Mouse (Mus musculus) liver, embryonic 15.5 days (tissue): ENCODE results near the gene Tex14. TPM values are rescaled to one million over a fixed set of nuclear protein-coding genes. Genes with fewer than 3 reads are reported as not detected.

Experiments used
- ATAC-seq: fragments of 200-750 bp; cut with Nextera tagmentation; 2 replicates; pipeline ENCODE4 v1.8.0; 2017; ENCODE audit warnings: moderate number of reproducible peaks, mild to moderate bottlenecking, moderate library complexity; ENCODE audit not compliant: insufficient read depth
- H3K27ac ChIP-seq: fragments of 300-500 bp; sonication (generic); replicated peaks from 2 replicates; pipeline ENCODE4 v1.5.1; 2015; ENCODE audit warnings: mild to moderate bottlenecking, inconsistent platforms
- H3K27me3 ChIP-seq: fragments of 300-500 bp; sonication (generic); 2 replicates; pipeline ENCODE4 v1.6.1; 2015; ENCODE audit warnings: mild to moderate bottlenecking, inconsistent platforms
- H3K36me3 ChIP-seq: fragments of 300-500 bp; sonication (generic); replicated peaks from 2 replicates; pipeline ENCODE4 v1.6.1; 2015; ENCODE audit warnings: moderate library complexity, mild to moderate bottlenecking, inconsistent platforms
- H3K4me1 ChIP-seq: fragments of 300-500 bp; sonication (generic); replicated peaks from 2 replicates; pipeline ENCODE4 v1.6.1; 2015; ENCODE audit warnings: inconsistent platforms
- H3K4me2 ChIP-seq: fragments of 300-500 bp; sonication (generic); 2 replicates; pipeline ENCODE4 v1.6.1; 2015; ENCODE audit warnings: moderate library complexity, mild to moderate bottlenecking, inconsistent platforms
- H3K4me3 ChIP-seq: fragments of 300-500 bp; sonication (generic); replicated peaks from 2 replicates; pipeline ENCODE4 v1.5.1; 2015; ENCODE audit warnings: mild to moderate bottlenecking, inconsistent platforms
- H3K9ac ChIP-seq: fragments of 300-500 bp; sonication (generic); 2 replicates; pipeline ENCODE4 v1.6.1; 2015; ENCODE audit warnings: moderate library complexity, mild to moderate bottlenecking, inconsistent platforms
- H3K9me3 ChIP-seq: fragments of 300-500 bp; sonication (generic); replicated peaks from 2 replicates; pipeline ENCODE4 v1.6.1; 2016; ENCODE audit warnings: inconsistent platforms
- WGBS: fragments of 180-500 bp; shearing (Covaris S2); methylation state at CpG from one replicate; pipeline ENCODE4 v1.1.7; 2015; ENCODE audit warnings: mixed read lengths; ENCODE audit not compliant: insufficient replicate concordance; 5-methylcytosine and 5-hydroxymethylcytosine counted together
- polyA plus RNA-seq: library from polyadenylated mRNA; unstranded; fragments of >200 nt; fragmentation: Nextera tagmentation; extraction: Ambion mirVana; gene quantifications from 2 replicates; pipeline ENCODE4 v1.2.1, GENCODE M21; 2015

Gene Tex14
- polyA plus RNA-seq, 1 experiment from 2014 or later = 0.05 TPM

GRCm38 (mm10) chr11:87542906-87543305 is 138.0 kb downstream of the Tex14 start:
- no peaks in the 10 kb centered on the region for H3K27me3 ChIP-seq
- H3K36me3 ChIP-seq = no peaks in the 10 kb centered on the region
- no peak overlapping the region for H3K4me3 ChIP-seq
- no peak for ATAC-seq
- no peak overlapping the region for H3K9ac ChIP-seq
- no peak overlapping the region for H3K27ac ChIP-seq
- 41% methylated on average over 3 of the region's 3 CpGs for WGBS
- no peaks in the 10 kb centered on the region for H3K9me3 ChIP-seq
- H3K4me1 ChIP-seq = no peaks in the 10 kb centered on the region
- H3K4me2 ChIP-seq = no peak overlapping the region

- no peaks in the 10 kb centered on the region for H3K4me1 ChIP-seq
- no peak overlapping the region for H3K27ac ChIP-seq
- no peak overlapping the region for H3K4me2 ChIP-seq
- no peak overlapping the region for H3K4me3 ChIP-seq
- no peaks in the 10 kb centered on the region for H3K9me3 ChIP-seq
- H3K27me3 ChIP-seq = no peaks in the 10 kb centered on the region; the same call in 1 of the 2 replicates
- WGBS = 55% methylated on average over 4 of the region's 4 CpGs
- H3K9ac ChIP-seq = no peak overlapping the region
- no peak for ATAC-seq
- H3K36me3 ChIP-seq = no peaks in the 10 kb centered on the region
These were observed 148.5 kb downstream of the Tex14 start for GRCm38 (mm10) chr11:87553342-87553741.

- ATAC-seq = no peak
- WGBS = 50% methylated on average over 5 of the region's 5 CpGs
- no peak overlapping the region for H3K4me3 ChIP-seq
These were observed 149.5 kb downstream of the Tex14 start for GRCm38 (mm10) chr11:87554386-87554785.

GRCm38 (mm10) chr11:87555106-87555703 is 150.3 kb downstream of the Tex14 start:
- Histone ChIP-seq H3K27me3 (no peaks in the 10 kb centered on the region), H3K4me3 (no peak overlapping the region), H3K4me1 (no peaks in the 10 kb centered on the region), H3K27ac (no peak overlapping the region), H3K36me3 (no peaks in the 10 kb centered on the region), H3K4me2 (no peak overlapping the region), H3K9me3 (no peaks in the 10 kb centered on the region), H3K9ac (no peak overlapping the region)
- WGBS = 11% methylated on average over 2 of the region's 2 CpGs
- ATAC-seq = no peak

More at GRCm38 (mm10) chr11:87554386-87554785, 149.5 kb downstream of the Tex14 start:
- no peak overlapping the region for H3K4me2 ChIP-seq
- no peaks in the 10 kb centered on the region for H3K9me3 ChIP-seq
- no peaks in the 10 kb centered on the region for H3K4me1 ChIP-seq
- no peak overlapping the region for H3K9ac ChIP-seq
- H3K27me3 ChIP-seq = no peaks in the 10 kb centered on the region
- H3K36me3 ChIP-seq = no peaks in the 10 kb centered on the region
- H3K27ac ChIP-seq = no peak overlapping the region

GRCm38 (mm10) chr11:87561208-87561607 is 156.3 kb downstream of the Tex14 start:
- H3K27me3 ChIP-seq = no peaks in the 10 kb centered on the region
- H3K4me3 ChIP-seq = no peak overlapping the region
- no peaks in the 10 kb centered on the region for H3K4me1 ChIP-seq
- no peaks in the 10 kb centered on the region for H3K36me3 ChIP-seq
- H3K9me3 ChIP-seq = no peaks in the 10 kb centered on the region
- ATAC-seq = no peak
- no peak overlapping the region for H3K27ac ChIP-seq
- H3K4me2 ChIP-seq = no peak overlapping the region
- WGBS = 56% methylated on average over 6 of the region's 6 CpGs
- no peak overlapping the region for H3K9ac ChIP-seq

GRCm38 (mm10) chr11:87566501-87566900 is 161.6 kb downstream of the Tex14 start, which contains the start of gene Gm11492:
TSS of gene Gm11492 (plus strand) at chr11:87566653.
- Histone ChIP-seq H3K4me2 (no peak within 1 kb of the TSS), H3K9me3 (no peaks in the 10 kb centered on the region), H3K27me3 (0 out of 2 replicates have a peak, but pooled peaks cover 12% of the 10 kb centered on the region), H3K36me3 (no peaks in the 10 kb centered on the region), H3K27ac (no peak within 1 kb of the TSS), H3K4me1 (no peaks in the 10 kb centered on the region), H3K4me3 (no peak within 1 kb of the TSS), H3K9ac (no peak within 1 kb of the TSS)
- 56% methylated on average over 3 of the region's 3 CpGs for WGBS
- no peak for ATAC-seq

- no peak within 1 kb of the TSS for H3K4me2 ChIP-seq
- no peak within 1 kb of the TSS for H3K9ac ChIP-seq
- WGBS = 62% methylated on average over 7 of the region's 7 CpGs
- ATAC-seq = no peak
- H3K27me3 ChIP-seq = 0 out of 2 replicates have a peak, but pooled peaks cover 12% of the 10 kb centered on the region
- no peak within 1 kb of the TSS for H3K4me3 ChIP-seq
- H3K9me3 ChIP-seq = no peaks in the 10 kb centered on the region
- no peaks in the 10 kb centered on the region for H3K36me3 ChIP-seq
- H3K4me1 ChIP-seq = no peaks in the 10 kb centered on the region
- H3K27ac ChIP-seq = no peak within 1 kb of the TSS
These were observed 163.5 kb downstream of the Tex14 start, which contains the start of gene Sept4 for GRCm38 (mm10) chr11:87568255-87568953. TSS of gene Sept4 (plus strand) at chr11:87568903.

- 47% methylated on average over 5 of the region's 5 CpGs for WGBS
These were observed 165.9 kb downstream of the Tex14 start for GRCm38 (mm10) chr11:87570743-87571142.

GRCm38 (mm10) chr11:87571361-87571950 is 166.6 kb downstream of the Tex14 start:
- Histone ChIP-seq H3K9me3 (no peaks in the 10 kb centered on the region), H3K27ac (no peak overlapping the region), H3K4me3 (no peak overlapping the region), H3K9ac (no peak overlapping the region), H3K27me3 (peaks cover 17% of the 10 kb centered on the region; the same call in 1 of the 2 replicates), H3K4me2 (no peak overlapping the region), H3K36me3 (no peaks in the 10 kb centered on the region), H3K4me1 (peaks cover 4% of the 10 kb centered on the region; the same call in 1 of the 2 replicates)
- no peak for ATAC-seq
- 50% methylated on average over 1 of the region's 1 CpGs for WGBS

More at GRCm38 (mm10) chr11:87570743-87571142, 165.9 kb downstream of the Tex14 start:
- Histone ChIP-seq H3K4me1 (peaks cover 4% of the 10 kb centered on the region; the same call in 1 of the 2 replicates), H3K4me2 (no peak overlapping the region), H3K27me3 (peaks cover 12% of the 10 kb centered on the region; the same call in 1 of the 2 replicates), H3K36me3 (no peaks in the 10 kb centered on the region), H3K27ac (no peak overlapping the region), H3K4me3 (no peak overlapping the region), H3K9ac (no peak overlapping the region), H3K9me3 (no peaks in the 10 kb centered on the region)
- ATAC-seq = no peak

GRCm38 (mm10) chr11:87573751-87574150 is 168.9 kb downstream of the Tex14 start:
- ATAC-seq = no peak
- Histone ChIP-seq H3K4me1 (peaks cover 18% of the 10 kb centered on the region), H3K27me3 (peaks cover 20% of the 10 kb centered on the region), H3K9ac (no peak overlapping the region), H3K36me3 (no peaks in the 10 kb centered on the region), H3K4me3 (no peak overlapping the region), H3K9me3 (no peaks in the 10 kb centered on the region), H3K27ac (no peak overlapping the region), H3K4me2 (no peak overlapping the region)
- WGBS = 66% methylated on average over 7 of the region's 7 CpGs

- H3K9me3 ChIP-seq = no peaks in the 10 kb centered on the region
- H3K4me3 ChIP-seq = no peak overlapping the region
- no peak overlapping the region for H3K27ac ChIP-seq
- H3K4me1 ChIP-seq = peaks cover 27% of the 10 kb centered on the region
- ATAC-seq = no peak
- H3K4me2 ChIP-seq = peak overlapping the region; percentile 7; the same call in 1 of the 2 replicates
- no peaks in the 10 kb centered on the region for H3K36me3 ChIP-seq
- 67% methylated on average over 21 of the region's 21 CpGs for WGBS
- peaks cover 17% of the 10 kb centered on the region for H3K27me3 ChIP-seq
- H3K9ac ChIP-seq = no peak overlapping the region
These were observed 169.8 kb downstream of the Tex14 start for GRCm38 (mm10) chr11:87574520-87575180.
